Mouse (Mus musculus): ENCODE results near the gene Brd1.

GRCm38 (mm10) chr15:88702501-88702900 is 31.5 kb downstream of the Brd1 start:
- TF ChIP-seq CTCF (IDR thresholded peaks at IDR 0.05; ENCODE audit: borderline replicate concordance, extremely low read depth, insufficient read depth, insufficient read length) (no peak), POLR2A (IDR thresholded peaks at IDR 0.05; ENCODE audit: borderline replicate concordance, extremely low read depth, insufficient read depth, insufficient read length, poor library complexity, severe bottlenecking) (no peak)

All from brain, embryonic 14.5 days (tissue).